Mouse (Mus musculus): ENCODE data around the gene Exd1.

DNA sequence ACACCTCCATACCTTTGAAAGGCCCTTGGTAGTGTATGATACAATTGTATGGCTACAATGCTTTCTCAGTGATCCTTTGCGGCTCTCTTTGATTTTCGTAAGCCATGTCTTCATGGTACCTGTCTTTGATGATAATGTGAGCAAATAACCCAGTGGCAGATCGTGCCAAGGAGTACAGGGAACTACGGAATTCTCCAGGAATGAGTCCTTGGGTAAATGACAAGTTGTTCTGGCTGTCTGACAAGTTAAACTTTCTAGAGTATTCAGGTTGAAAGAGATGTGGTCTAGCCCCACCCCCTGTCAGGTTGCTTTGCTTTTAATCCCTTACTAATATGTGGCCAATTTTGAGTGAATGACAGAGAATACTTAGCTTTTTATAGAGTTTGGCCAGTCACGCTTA lies 1.3 kb upstream of the Exd1 start:
- no peak for TF ChIP-seq CTCF (conservative IDR thresholded peaks at IDR 0.05; ENCODE audit: low read length)
- no peak for TF ChIP-seq NANOG (IDR thresholded peaks at IDR 0.05; ENCODE audit: borderline replicate concordance, low read length)
- TF ChIP-seq POU5F1 (IDR thresholded peaks at IDR 0.05; ENCODE audit: borderline replicate concordance, low read length) = no peak
